Mouse (Mus musculus) thymus, postnatal 10 days (tissue): ENCODE data around the gene Cubn.
A peak's percentile ranks its signal among the peaks of the same experiment; 100 is the strongest.

Experiments
- DNase-seq, 2 experiments: peaks; one replicate each; pipeline ENCODE4 v3.0.0; 2021; ENCODE audit warnings: low spot score in 2 of 2

Cubn gene

GRCm38 (mm10) chr2:13491734-13492133 lies at the start of gene Cubn:
TSS of gene Cubn (minus strand) at chr2:13491813.
- DNase-seq: no peak

DNA sequence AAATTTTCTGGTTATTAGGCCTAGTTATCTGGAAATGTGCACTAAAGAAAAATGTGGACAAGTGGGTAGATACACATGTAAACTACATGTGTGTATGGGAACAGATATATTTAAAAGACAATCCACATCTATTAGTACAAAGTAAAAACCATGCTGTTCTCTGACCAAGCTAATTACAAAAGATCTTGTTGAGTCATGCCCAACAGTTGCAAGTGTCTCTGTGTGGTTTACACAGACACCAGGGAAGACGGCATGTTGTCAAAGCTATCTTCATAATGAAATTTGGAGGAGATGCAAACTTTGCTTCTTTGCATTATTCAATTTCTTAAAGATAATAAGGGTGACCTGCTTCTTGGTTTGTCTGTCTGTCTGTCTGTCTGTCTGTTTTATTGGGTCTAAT lies 48.2 kb upstream of the Cubn start:
- no peak for DNase-seq

DNA sequence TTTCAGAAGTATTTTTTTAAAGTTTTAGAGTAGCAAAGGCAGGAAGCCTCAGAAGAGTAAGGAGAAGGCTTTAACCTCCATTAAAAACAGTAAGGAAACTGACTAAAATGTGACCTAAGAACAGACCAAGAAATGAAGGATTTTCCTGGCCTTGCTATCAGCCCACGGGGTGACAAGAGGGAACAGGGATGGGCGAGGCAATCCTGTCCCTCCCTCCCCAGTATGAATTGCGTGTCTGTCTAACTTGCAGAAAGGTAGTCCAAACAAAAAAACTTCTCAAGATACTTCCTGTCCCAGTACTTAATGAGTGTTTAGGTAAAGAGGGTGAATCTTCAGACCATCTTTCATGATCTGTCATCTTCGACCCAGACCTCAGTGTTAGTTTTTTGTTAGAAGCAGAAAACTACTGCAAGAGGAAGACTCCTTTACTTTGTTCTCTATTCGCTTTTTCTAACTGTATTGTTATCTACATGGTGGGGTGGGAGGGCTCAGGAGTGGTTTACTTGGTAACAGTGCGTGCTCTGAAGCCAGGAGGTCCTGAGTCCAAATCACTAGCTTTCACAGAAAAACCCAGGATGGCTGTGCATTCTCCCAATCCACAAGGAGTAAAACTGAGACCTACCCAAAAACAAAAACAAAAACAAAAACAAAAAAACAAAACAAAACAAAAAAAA lies 47.2 kb upstream of the Cubn start:
- DNase-seq: no peak

DNA sequence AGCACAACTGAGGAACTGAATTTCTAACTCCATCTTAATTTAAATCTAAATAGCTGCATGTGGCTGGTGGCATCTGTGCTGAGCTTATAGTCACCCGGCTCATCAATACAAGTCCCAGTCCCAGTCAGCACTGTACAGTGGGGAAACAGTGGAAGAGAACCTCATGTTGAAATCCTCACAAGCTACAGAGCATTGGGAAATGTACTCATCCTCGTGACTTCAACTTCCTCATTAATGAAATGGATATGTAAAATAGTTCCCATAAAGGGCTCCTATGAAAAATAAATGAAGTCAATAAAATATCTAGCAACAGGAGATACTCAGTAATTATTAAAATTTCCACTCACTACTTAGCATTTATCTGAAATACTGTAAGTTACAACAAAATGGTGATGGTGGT lies 46.6 kb upstream of the Cubn start:
- no peak for DNase-seq

GRCm38 (mm10) chr2:13537733-13538132 lies 46.1 kb upstream of the Cubn start:
- DNase-seq: peak; percentile 23 to 67

DNA sequence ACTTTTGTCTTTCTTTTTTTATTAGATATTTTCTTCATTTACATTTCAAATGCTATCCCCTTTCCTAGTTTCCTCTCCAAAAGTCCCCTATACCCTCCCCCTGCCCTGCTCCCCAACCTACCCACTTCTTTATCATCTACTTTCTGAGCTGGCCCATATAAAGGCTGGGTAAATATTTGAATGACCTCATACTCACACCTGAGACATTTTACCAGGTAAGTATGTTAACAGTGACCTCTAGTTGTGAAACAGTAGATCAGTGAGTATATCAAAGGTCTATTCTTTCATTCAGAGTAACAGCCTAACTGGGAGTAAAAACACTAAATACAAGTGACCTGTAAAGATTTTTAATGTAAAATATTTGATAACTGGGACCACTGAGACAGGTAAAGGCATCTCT lies 45.1 kb upstream of the Cubn start:
- no peak for DNase-seq

DNA sequence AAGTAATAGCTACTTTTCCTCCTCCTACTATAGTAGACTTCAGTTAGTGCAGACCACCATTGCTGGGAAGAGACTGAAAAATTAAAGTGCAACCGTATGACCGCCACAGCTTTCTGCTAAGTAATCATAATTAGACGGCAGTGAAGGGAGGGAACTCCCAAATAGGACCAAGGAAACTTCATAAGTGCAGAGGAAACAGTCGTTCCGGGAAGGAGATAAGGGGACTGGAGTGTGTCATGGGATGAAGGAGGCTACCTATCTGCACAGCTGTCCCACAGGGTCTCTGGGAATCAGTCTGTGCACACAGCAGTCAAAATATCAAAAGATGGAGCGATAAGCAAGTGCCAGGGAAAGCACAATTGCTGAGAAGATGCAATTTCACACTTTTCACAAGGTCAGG lies 39.0 kb upstream of the Cubn start:
- DNase-seq: no peak

- no peak for DNase-seq
Measured at GRCm38 (mm10) chr2:13529253-13529933, 37.8 kb upstream of the Cubn start.

- no peak for DNase-seq
Measured at GRCm38 (mm10) chr2:13527531-13527930, 35.9 kb upstream of the Cubn start.

DNA sequence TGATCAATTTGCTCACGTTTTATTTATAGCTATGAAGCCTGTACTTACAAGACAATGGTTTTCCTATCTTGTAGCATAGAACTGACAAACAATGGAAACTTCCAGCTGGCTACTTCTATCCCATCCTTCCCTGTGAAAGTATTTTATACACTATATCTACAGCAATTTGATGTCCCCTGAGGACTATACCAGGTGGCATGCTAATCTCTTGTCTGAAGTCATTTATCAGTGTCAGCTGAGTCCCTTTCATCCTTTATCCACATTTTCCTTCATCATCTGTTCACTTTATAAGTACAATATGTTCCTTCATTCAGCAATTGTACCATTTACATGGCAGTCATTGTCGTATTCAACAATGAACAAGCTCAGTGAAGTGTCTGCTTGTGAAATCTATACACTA lies 35.5 kb upstream of the Cubn start:
- no peak for DNase-seq

GRCm38 (mm10) chr2:13526205-13526604 lies 34.6 kb upstream of the Cubn start:
- no peak for DNase-seq

DNA sequence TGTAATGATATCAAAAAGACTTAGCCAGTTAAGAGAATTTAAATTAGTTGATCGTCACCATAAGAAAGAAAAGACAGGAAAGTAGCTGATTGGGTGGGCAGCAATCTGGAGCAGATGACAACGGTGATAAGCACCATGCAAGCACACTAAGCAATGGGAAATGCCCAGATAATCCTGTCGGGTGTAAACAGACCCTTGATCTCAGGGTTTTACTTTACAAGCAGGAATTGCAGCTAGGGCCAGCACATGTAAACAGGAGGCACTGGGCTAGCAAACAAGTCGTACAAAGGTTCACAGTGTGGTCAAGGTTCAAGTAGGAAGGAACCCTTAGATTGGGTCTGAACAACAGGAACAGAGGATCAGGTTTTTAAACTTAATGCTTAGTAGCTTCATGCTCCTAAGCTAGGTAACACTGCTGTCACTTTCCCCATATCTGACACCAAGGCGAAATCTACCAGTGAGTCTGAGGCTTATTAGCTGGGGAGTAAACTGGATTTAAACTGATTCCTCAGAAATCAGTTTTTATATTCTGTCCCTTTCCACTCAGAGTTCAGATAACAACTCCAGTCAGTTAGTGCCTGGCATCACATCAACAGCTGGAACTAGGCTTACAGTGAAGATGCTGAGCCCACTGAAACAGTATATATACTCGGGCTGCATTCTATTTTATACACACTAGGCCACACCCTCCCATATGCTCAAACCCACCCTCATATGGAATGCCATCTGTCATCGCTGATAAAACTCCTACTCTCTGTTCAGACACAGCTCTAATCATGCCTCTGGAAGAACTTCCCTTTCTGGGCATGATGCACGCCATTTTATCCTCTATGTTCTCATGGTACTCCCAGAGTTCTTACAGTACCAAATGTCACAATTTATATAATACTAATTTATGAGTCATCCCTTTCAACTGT lies 32.2 kb upstream of the Cubn start:
- no peak for DNase-seq

DNA sequence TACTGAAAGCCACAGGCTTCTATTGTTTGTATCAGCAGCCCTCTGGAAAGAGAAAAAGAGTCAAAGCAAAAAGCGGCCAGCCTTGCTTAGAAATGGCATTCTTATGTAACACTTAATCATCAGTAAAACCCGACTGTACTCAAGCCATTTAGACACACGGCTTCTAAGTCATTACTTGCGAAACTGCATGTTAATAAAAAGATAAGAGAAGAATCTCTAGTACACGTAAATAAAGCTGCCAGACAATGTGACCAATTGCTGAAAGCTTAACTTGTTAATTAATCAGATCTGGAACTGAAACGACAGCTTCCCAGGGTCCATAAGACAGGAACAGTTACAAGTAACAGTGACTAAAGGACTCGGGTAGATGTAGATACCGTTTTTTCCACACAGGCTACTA lies 30.5 kb upstream of the Cubn start:
- no peak for DNase-seq

GRCm38 (mm10) chr2:13514949-13515348 lies 23.3 kb upstream of the Cubn start:
- DNase-seq: no peak

DNA sequence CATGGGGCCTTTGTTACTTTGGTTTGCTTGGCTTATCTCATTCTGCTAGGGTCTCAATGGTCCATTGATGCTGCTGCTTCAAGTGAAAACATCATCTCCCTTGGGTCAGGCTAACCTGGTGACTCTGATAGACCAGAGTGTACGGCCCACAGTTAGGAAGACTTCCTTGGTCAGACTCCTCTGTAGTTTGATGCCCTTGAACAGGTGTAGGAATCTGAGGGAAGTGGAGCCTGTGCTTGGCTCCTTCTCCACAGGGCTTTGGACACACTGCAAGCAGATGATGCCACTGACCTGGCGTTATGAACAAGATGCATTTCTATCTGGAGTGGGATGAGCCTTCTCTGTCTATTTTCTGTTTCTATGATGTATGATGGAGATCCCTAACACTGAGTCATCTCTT lies 11.1 kb upstream of the Cubn start:
- DNase-seq: no peak

DNA sequence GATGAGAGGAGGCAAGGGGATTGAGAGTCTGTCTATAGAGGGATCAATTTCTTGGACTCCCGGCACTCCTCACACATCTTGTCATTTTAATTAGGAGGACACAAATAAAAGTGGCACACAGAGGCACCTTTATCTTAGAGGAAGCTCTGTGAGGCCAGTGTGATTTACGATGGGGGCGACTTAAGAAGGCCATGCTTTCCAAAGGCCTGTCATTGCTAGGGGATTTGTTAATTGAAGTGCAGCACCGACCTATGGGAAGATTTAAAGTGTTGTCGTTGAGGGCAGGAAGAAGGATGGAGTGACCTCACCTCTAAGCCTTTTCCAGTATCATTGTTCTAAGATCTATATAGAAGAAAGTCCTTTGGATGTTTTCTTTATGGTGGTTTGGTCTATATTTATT lies 9.9 kb upstream of the Cubn start:
- no peak for DNase-seq

- DNase-seq: no peak
Measured at GRCm38 (mm10) chr2:13500298-13500999, 8.8 kb upstream of the Cubn start.

GRCm38 (mm10) chr2:13499196-13499595 lies 7.6 kb upstream of the Cubn start:
- DNase-seq: no peak

GRCm38 (mm10) chr2:13496087-13496486 lies 4.5 kb upstream of the Cubn start:
- no peak for DNase-seq

GRCm38 (mm10) chr2:13492927-13493326 lies 1.3 kb upstream of the Cubn start:
- DNase-seq: no peak

DNA sequence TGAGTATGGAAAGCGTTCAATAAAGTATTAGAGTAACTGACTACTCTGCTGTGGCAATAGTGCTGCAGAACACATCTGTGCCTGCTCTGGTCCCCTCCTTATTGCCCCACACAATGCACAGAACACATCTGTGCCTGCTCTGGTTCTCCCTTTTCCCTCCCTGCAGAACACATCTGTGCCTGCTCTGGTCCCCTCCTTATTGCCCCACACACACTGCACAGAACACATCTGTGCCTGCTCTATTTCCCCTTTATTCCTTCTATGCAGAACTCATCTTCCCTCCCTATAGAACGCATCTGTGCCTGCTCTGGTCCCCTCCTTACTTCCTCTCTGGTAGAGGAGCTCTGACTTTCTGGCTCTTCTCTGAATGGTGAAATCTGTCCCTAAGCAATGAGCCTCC lies 1.1 kb downstream of the Cubn start:
- no peak for DNase-seq

- no peak for DNase-seq
Measured at GRCm38 (mm10) chr2:13486470-13486869, 5.1 kb downstream of the Cubn start.
